Mouse (Mus musculus): ENCODE data around the gene Col25a1. TPM values are rescaled to one million over a fixed set of nuclear protein-coding genes. Genes with fewer than 3 reads are reported as not detected.

The Col25a1 gene
- polyA plus RNA-seq, 1 experiment from 2014 or later: 6.3 TPM

DNA sequence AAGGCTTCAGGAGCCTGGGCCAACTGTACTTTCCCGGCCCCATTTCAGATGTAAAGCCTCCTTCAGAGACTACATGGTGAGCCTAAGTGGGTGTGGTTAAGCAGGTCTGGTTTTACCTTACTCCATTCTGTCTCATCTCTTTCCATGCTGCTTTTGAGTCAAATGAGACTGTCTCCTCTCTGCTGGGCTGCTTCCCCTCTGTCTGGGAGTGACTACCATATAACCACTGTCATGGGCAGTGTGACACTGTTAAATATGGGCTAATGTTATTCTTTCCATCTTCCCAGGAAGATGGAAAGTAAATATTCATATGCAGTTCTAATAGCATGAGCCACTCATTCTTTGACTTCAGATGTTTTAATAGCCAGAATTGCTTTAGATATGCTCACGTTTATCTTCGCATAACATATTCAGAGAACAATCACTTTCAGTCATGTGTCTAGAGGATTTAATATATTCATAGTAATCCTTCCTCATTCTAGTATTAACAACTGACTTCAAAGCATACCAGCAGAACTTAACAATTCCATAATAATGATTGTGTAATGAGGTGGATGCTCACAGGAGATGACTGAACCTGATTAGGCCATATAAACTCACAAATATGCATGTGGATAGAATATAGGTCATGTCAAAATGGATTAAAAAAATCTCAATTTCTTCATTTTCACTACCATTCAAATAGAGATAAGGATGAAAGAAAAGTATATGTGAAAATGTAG is 243.5 kb downstream of the Col25a1 start:
- WGBS: 90% methylated on average over 3 of the region's 3 CpGs
- Histone ChIP-seq H3K4me1 (replicated peaks; ENCODE audit: control insufficient read depth, insufficient read depth, low read length) (no peaks in the 10 kb centered on the region), H3K36me3 (ENCODE audit: control insufficient read depth, insufficient read depth, low read length) (no peaks in the 10 kb centered on the region), H3K9me3 (ENCODE audit: control insufficient read depth, low read length) (no peaks in the 10 kb centered on the region), H3K9ac (ENCODE audit: low read depth, low read length) (no peak overlapping the region), H3K27me3 (replicated peaks; ENCODE audit: control insufficient read depth, insufficient read depth, low read length) (no peaks in the 10 kb centered on the region), H3K27ac (ENCODE audit: low read depth, low read length) (no peak overlapping the region), H3K4me3 (ENCODE audit: low read depth, low read length) (no peak overlapping the region), H3K4me2 (no peak overlapping the region)
- no peak for ATAC-seq (replicated peaks; ENCODE audit: low FRiP score)
- no peak for DNase-seq (ENCODE audit: low spot score)

- Histone ChIP-seq H3K4me1 (replicated peaks; ENCODE audit: control insufficient read depth, insufficient read depth, low read length) (no peaks in the 10 kb centered on the region), H3K36me3 (ENCODE audit: control insufficient read depth, insufficient read depth, low read length) (no peaks in the 10 kb centered on the region), H3K27ac (ENCODE audit: low read depth, low read length) (no peak overlapping the region), H3K27me3 (replicated peaks; ENCODE audit: control insufficient read depth, insufficient read depth, low read length) (no peaks in the 10 kb centered on the region), H3K9ac (ENCODE audit: low read depth, low read length) (no peak overlapping the region), H3K4me2 (no peak overlapping the region), H3K9me3 (ENCODE audit: control insufficient read depth, low read length) (no peaks in the 10 kb centered on the region), H3K4me3 (ENCODE audit: low read depth, low read length) (no peak overlapping the region)
- WGBS: 86% methylated on average over 5 of the region's 5 CpGs
- no peak for ATAC-seq (replicated peaks; ENCODE audit: low FRiP score)
- DNase-seq (ENCODE audit: low spot score): no peak
Observed at GRCm38 (mm10) chr3:130377786-130378185, 246.5 kb downstream of the Col25a1 start.

DNA sequence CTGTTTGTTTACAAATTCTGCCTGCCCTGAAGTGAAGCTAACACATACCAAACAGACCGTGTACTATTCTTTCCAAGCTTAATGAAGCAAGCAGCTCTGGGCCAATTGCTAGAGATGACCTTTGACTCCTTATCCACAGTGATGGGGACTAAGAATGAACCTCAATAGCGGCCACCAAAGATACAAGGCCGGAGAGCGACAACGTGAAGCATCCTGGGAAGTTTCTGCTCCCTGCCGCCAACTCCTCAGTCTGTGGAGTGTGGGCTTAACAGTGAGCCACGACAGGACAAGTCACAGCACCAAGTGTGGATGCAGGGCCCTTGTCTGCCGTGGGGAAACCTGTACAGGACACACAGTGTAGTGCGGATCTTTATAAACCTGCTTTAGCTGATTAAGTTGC is 247.3 kb downstream of the Col25a1 start:
- no peak overlapping the region for H3K4me3 ChIP-seq (ENCODE audit: low read depth, low read length)
- no peaks in the 10 kb centered on the region for H3K4me1 ChIP-seq (replicated peaks; ENCODE audit: control insufficient read depth, insufficient read depth, low read length)
- H3K9ac ChIP-seq (ENCODE audit: low read depth, low read length): no peak overlapping the region
- DNase-seq (ENCODE audit: low spot score) (no peak), ATAC-seq (replicated peaks; ENCODE audit: low FRiP score) (no peak)
- 78% methylated on average over 9 of the region's 9 CpGs for WGBS
- H3K27me3 ChIP-seq (replicated peaks; ENCODE audit: control insufficient read depth, insufficient read depth, low read length): no peaks in the 10 kb centered on the region
- no peaks in the 10 kb centered on the region for H3K36me3 ChIP-seq (ENCODE audit: control insufficient read depth, insufficient read depth, low read length)
- H3K9me3 ChIP-seq (ENCODE audit: control insufficient read depth, low read length): no peaks in the 10 kb centered on the region
- H3K4me2 ChIP-seq: no peak overlapping the region
- H3K27ac ChIP-seq (ENCODE audit: low read depth, low read length): no peak overlapping the region

DNA sequence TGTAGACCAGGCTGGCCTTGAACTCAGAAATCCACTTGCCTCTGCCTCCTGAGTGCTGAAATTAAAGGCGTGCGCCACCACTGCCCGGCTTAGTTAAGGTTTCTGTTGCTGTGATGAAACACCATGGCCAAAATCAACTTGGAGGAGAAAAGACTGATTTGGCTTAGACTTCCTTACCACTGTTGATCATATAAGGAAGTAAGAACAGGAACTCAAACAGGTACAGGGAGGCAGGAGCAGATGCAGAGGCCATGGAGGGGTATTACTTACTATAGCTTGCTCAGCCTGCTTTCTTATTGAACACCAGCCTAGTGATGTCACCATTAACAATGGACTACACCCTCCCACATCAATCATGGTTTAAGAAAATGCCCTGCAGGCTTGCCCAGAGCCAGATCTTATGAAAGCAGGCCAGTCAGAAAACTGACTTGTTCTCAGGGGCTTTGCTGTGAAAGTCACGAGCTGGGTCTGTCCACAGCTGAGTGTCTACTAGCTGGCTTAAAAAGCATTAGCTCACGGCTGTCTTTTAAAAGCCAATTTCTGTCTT is 249.1 kb downstream of the Col25a1 start:
- WGBS: 83% methylated on average over 5 of the region's 5 CpGs
- H3K4me3 ChIP-seq (ENCODE audit: low read depth, low read length): no peak overlapping the region
- DNase-seq (ENCODE audit: low spot score) (no peak), ATAC-seq (replicated peaks; ENCODE audit: low FRiP score) (no peak)
- H3K36me3 ChIP-seq (ENCODE audit: control insufficient read depth, insufficient read depth, low read length): no peaks in the 10 kb centered on the region
- no peak overlapping the region for H3K27ac ChIP-seq (ENCODE audit: low read depth, low read length)
- no peaks in the 10 kb centered on the region for H3K27me3 ChIP-seq (replicated peaks; ENCODE audit: control insufficient read depth, insufficient read depth, low read length)
- H3K9ac ChIP-seq (ENCODE audit: low read depth, low read length): no peak overlapping the region
- no peak overlapping the region for H3K4me2 ChIP-seq
- no peaks in the 10 kb centered on the region for H3K9me3 ChIP-seq (ENCODE audit: control insufficient read depth, low read length)
- H3K4me1 ChIP-seq (replicated peaks; ENCODE audit: control insufficient read depth, insufficient read depth, low read length): no peaks in the 10 kb centered on the region

- DNase-seq (ENCODE audit: low spot score): no peak
- H3K9me3 ChIP-seq (ENCODE audit: control insufficient read depth, low read length): no peaks in the 10 kb centered on the region
- H3K9ac ChIP-seq (ENCODE audit: low read depth, low read length): no peak overlapping the region
- no peaks in the 10 kb centered on the region for H3K4me1 ChIP-seq (replicated peaks; ENCODE audit: control insufficient read depth, insufficient read depth, low read length)
- H3K4me2 ChIP-seq: no peak overlapping the region
- no peak overlapping the region for H3K4me3 ChIP-seq (ENCODE audit: low read depth, low read length)
- WGBS: 86% methylated on average over 5 of the region's 5 CpGs
- H3K27ac ChIP-seq (ENCODE audit: low read depth, low read length): no peak overlapping the region
- H3K27me3 ChIP-seq (replicated peaks; ENCODE audit: control insufficient read depth, insufficient read depth, low read length): no peaks in the 10 kb centered on the region
- no peak for ATAC-seq (replicated peaks; ENCODE audit: low FRiP score)
- no peaks in the 10 kb centered on the region for H3K36me3 ChIP-seq (ENCODE audit: control insufficient read depth, insufficient read depth, low read length)
Observed at GRCm38 (mm10) chr3:130381691-130382090, 250.4 kb downstream of the Col25a1 start.

DNA sequence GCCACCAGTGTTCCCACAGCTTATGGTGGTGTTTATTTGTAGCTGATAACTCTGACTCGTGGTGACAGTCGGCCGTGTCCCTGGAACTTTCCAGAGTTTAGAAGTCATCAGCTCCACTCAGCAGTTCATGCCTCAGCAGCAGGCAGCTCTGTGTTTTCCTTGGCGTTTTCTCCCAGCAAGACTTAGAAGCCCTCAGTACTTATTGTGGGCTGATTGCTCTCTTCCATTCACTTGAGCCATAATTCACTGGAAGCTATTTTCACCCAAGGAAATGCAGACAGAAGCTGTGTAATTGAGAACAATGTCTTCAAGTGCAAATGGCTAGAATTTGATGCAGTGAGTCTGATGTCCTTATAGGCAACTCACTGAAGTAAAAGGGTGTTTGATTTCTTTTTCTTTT is 254.6 kb downstream of the Col25a1 start:
- no peak overlapping the region for H3K9ac ChIP-seq (ENCODE audit: low read depth, low read length)
- DNase-seq (ENCODE audit: low spot score) (no peak), ATAC-seq (replicated peaks; ENCODE audit: low FRiP score) (no peak)
- H3K36me3 ChIP-seq (ENCODE audit: control insufficient read depth, insufficient read depth, low read length): no peaks in the 10 kb centered on the region
- no peak overlapping the region for H3K4me2 ChIP-seq
- H3K4me1 ChIP-seq (replicated peaks; ENCODE audit: control insufficient read depth, insufficient read depth, low read length): no peaks in the 10 kb centered on the region
- H3K27ac ChIP-seq (ENCODE audit: low read depth, low read length): no peak overlapping the region
- WGBS: 69% methylated on average over 4 of the region's 4 CpGs
- no peak overlapping the region for H3K4me3 ChIP-seq (ENCODE audit: low read depth, low read length)
- H3K27me3 ChIP-seq (replicated peaks; ENCODE audit: control insufficient read depth, insufficient read depth, low read length): no peaks in the 10 kb centered on the region
- no peaks in the 10 kb centered on the region for H3K9me3 ChIP-seq (ENCODE audit: control insufficient read depth, low read length)

DNA sequence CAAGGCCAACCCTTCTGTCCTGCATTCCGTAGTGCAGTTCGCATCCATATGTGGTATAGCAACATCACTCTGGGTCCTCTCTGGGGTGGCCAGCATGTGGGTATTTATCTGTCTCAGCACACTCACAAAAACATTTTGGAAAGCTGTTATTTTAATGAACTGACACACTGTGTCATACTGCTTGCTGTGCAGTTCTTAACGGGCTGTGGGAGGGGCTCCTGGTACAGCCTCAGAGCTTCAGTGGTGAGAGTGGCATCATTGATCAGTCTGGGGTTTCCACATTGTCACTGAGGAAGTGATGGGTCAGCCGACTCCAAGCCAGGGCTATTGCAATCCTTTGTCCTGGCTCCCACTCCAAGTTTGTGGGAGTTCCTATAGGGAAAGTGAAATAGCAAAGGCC is 255.9 kb downstream of the Col25a1 start:
- ATAC-seq (replicated peaks; ENCODE audit: low FRiP score) (no peak), DNase-seq (ENCODE audit: low spot score) (no peak)
- Histone ChIP-seq H3K36me3 (ENCODE audit: control insufficient read depth, insufficient read depth, low read length) (no peaks in the 10 kb centered on the region), H3K4me2 (no peak overlapping the region), H3K27me3 (replicated peaks; ENCODE audit: control insufficient read depth, insufficient read depth, low read length) (no peaks in the 10 kb centered on the region), H3K4me3 (ENCODE audit: low read depth, low read length) (no peak overlapping the region), H3K4me1 (replicated peaks; ENCODE audit: control insufficient read depth, insufficient read depth, low read length) (no peaks in the 10 kb centered on the region), H3K9me3 (ENCODE audit: control insufficient read depth, low read length) (no peaks in the 10 kb centered on the region), H3K9ac (ENCODE audit: low read depth, low read length) (no peak overlapping the region), H3K27ac (ENCODE audit: low read depth, low read length) (no peak overlapping the region)
- 82% methylated on average over 4 of the region's 4 CpGs for WGBS

DNA sequence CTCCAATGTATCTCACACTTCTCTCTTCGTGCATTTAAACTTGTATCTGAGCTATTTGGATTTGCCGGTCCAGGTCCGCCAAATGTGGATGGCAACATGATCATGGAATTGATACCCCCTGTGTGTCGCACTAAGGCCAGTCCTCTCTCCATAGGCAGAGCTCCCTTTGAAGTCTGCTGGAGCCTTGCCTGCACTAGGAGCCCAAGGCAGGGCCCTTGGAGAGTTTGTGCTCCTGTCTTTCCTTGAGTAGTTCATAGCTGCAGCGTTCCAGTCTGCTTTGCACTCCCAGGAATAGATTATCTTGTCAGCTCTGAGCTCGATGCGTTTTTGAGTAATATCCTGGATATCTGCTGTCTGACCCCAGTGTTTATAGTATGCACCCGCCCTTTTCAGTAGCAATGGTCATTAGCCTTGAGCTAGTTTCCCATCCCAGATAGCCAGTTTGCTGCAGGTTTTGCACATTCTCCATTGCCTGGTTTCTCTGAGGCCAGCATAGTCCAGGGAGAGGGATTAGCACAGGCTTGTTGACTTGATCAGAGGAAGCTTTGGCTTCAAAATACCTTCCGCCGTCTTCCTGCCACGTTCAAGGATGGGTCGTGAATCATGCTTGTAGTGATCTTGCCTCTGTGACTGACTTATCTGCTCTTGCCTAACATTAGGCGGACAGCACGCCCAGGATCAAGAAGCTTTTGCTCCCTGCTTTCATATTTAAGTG is 258.1 kb downstream of the Col25a1 start:
- ATAC-seq (replicated peaks; ENCODE audit: low FRiP score) (no peak), DNase-seq (ENCODE audit: low spot score) (no peak)
- H3K4me1 ChIP-seq (replicated peaks; ENCODE audit: control insufficient read depth, insufficient read depth, low read length): no peaks in the 10 kb centered on the region
- H3K36me3 ChIP-seq (ENCODE audit: control insufficient read depth, insufficient read depth, low read length): no peaks in the 10 kb centered on the region
- no peak overlapping the region for H3K4me2 ChIP-seq
- no peak overlapping the region for H3K9ac ChIP-seq (ENCODE audit: low read depth, low read length)
- H3K27ac ChIP-seq (ENCODE audit: low read depth, low read length): no peak overlapping the region
- H3K9me3 ChIP-seq (ENCODE audit: control insufficient read depth, low read length): no peaks in the 10 kb centered on the region
- 60% methylated on average over 14 of the region's 14 CpGs for WGBS
- no peaks in the 10 kb centered on the region for H3K27me3 ChIP-seq (replicated peaks; ENCODE audit: control insufficient read depth, insufficient read depth, low read length)
- no peak overlapping the region for H3K4me3 ChIP-seq (ENCODE audit: low read depth, low read length)

- Histone ChIP-seq H3K4me1 (replicated peaks; ENCODE audit: control insufficient read depth, insufficient read depth, low read length) (no peaks in the 10 kb centered on the region), H3K4me2 (no peak overlapping the region), H3K27ac (ENCODE audit: low read depth, low read length) (no peak overlapping the region), H3K27me3 (replicated peaks; ENCODE audit: control insufficient read depth, insufficient read depth, low read length) (no peaks in the 10 kb centered on the region), H3K4me3 (ENCODE audit: low read depth, low read length) (no peak overlapping the region), H3K36me3 (ENCODE audit: control insufficient read depth, insufficient read depth, low read length) (no peaks in the 10 kb centered on the region), H3K9me3 (ENCODE audit: control insufficient read depth, low read length) (no peaks in the 10 kb centered on the region), H3K9ac (ENCODE audit: low read depth, low read length) (no peak overlapping the region)
- no peak for ATAC-seq (replicated peaks; ENCODE audit: low FRiP score)
- no peak for DNase-seq (ENCODE audit: low spot score)
Observed at GRCm38 (mm10) chr3:130396636-130397035, 265.3 kb downstream of the Col25a1 start.
